Mouse (Mus musculus): ENCODE data around the gene Fam90a1a. TPM values are rescaled to one million over a fixed set of nuclear protein-coding genes. Genes with fewer than 3 reads are reported as not detected.
"Not testable (repeated sequence)": the region's sequence is repeated elsewhere in the genome, so short reads cannot be mapped to it uniquely, and the experiment has no call there.

The Fam90a1a gene
- polyA plus RNA-seq (2014; fragmentation: Nextera tagmentation; extraction: Ambion mirVana): not detected in 2 replicates

- no peak within 1 kb of the TSS for H3K4me3 ChIP-seq (ENCODE audit: low read depth, low read length)
- H3K9me3 ChIP-seq (ENCODE audit: control insufficient read depth, low read length): no peaks in the 10 kb centered on the region
- ATAC-seq (ENCODE audit: insufficient number of reproducible peaks, low FRiP score, low TSS enrichment, low read depth) (no peak), DNase-seq (ENCODE audit: low spot score) (no peak)
- no peaks in the 10 kb centered on the region for H3K4me1 ChIP-seq (ENCODE audit: control insufficient read depth, insufficient read depth, low read length)
- H3K27ac ChIP-seq (replicated peaks; ENCODE audit: low read depth, low read length): no peak within 1 kb of the TSS
- H3K27me3 ChIP-seq (ENCODE audit: control insufficient read depth, insufficient read depth, low read length): no peaks in the 10 kb centered on the region
- H3K9ac ChIP-seq (ENCODE audit: low read length): no peak within 1 kb of the TSS
- H3K36me3 ChIP-seq (ENCODE audit: control insufficient read depth, insufficient read depth, low read length): no peaks in the 10 kb centered on the region
- WGBS: 83% methylated on average over 2 of the region's 2 CpGs
- no peak within 1 kb of the TSS for H3K4me2 ChIP-seq (ENCODE audit: low read depth, severe bottlenecking)
Observed at GRCm38 (mm10) chr8:21958414-21958813, at the start of gene Fam90a1a. TSS of gene Fam90a1a (plus strand) at chr8:21958714.

- no peaks in the 10 kb centered on the region for H3K4me1 ChIP-seq (ENCODE audit: control insufficient read depth, insufficient read depth, low read length)
- H3K36me3 ChIP-seq (ENCODE audit: control insufficient read depth, insufficient read depth, low read length): no peaks in the 10 kb centered on the region
- 7% methylated on average over 1 of the region's 1 CpGs for WGBS
- no peak for ATAC-seq (ENCODE audit: insufficient number of reproducible peaks, low FRiP score, low TSS enrichment, low read depth)
- DNase-seq (ENCODE audit: low spot score): no peak
- no peak overlapping the region for H3K4me3 ChIP-seq (ENCODE audit: low read depth, low read length)
- H3K9ac ChIP-seq (ENCODE audit: low read length): no peak overlapping the region
- no peaks in the 10 kb centered on the region for H3K9me3 ChIP-seq (ENCODE audit: control insufficient read depth, low read length)
- H3K4me2 ChIP-seq (ENCODE audit: low read depth, severe bottlenecking): no peak overlapping the region
- H3K27ac ChIP-seq (replicated peaks; ENCODE audit: low read depth, low read length): no peak overlapping the region
- no peaks in the 10 kb centered on the region for H3K27me3 ChIP-seq (ENCODE audit: control insufficient read depth, insufficient read depth, low read length)
Observed at GRCm38 (mm10) chr8:21911931-21912330, 46.6 kb upstream of the Fam90a1a start.

GRCm38 (mm10) chr8:21912554-21912953 lies 46.0 kb upstream of the Fam90a1a start:
- Histone ChIP-seq H3K36me3 (ENCODE audit: control insufficient read depth, insufficient read depth, low read length) (no peaks in the 10 kb centered on the region), H3K4me1 (ENCODE audit: control insufficient read depth, insufficient read depth, low read length) (no peaks in the 10 kb centered on the region), H3K4me2 (ENCODE audit: low read depth, severe bottlenecking) (no peak overlapping the region), H3K27ac (replicated peaks; ENCODE audit: low read depth, low read length) (no peak overlapping the region), H3K9me3 (ENCODE audit: control insufficient read depth, low read length) (no peaks in the 10 kb centered on the region), H3K4me3 (ENCODE audit: low read depth, low read length) (no peak overlapping the region), H3K27me3 (ENCODE audit: control insufficient read depth, insufficient read depth, low read length) (no peaks in the 10 kb centered on the region), H3K9ac (ENCODE audit: low read length) (no peak overlapping the region)
- DNase-seq (ENCODE audit: low spot score): no peak
- ATAC-seq (ENCODE audit: insufficient number of reproducible peaks, low FRiP score, low TSS enrichment, low read depth): no peak
- 29% methylated on average over 2 of the region's 2 CpGs for WGBS

GRCm38 (mm10) chr8:21915625-21916024 lies 42.9 kb upstream of the Fam90a1a start:
- no peak overlapping the region for H3K4me3 ChIP-seq (ENCODE audit: low read depth, low read length)
- ATAC-seq (ENCODE audit: insufficient number of reproducible peaks, low FRiP score, low TSS enrichment, low read depth) (no peak), DNase-seq (ENCODE audit: low spot score) (no peak)
- 86% methylated on average over 3 of the region's 3 CpGs for whole genome bisulfite sequencing
- H3K27me3 ChIP-seq (ENCODE audit: control insufficient read depth, insufficient read depth, low read length): no peaks in the 10 kb centered on the region
- H3K36me3 ChIP-seq (ENCODE audit: control insufficient read depth, insufficient read depth, low read length): no peaks in the 10 kb centered on the region
- no peak overlapping the region for H3K27ac ChIP-seq (replicated peaks; ENCODE audit: low read depth, low read length)
- no peaks in the 10 kb centered on the region for H3K4me1 ChIP-seq (ENCODE audit: control insufficient read depth, insufficient read depth, low read length)
- no peak overlapping the region for H3K4me2 ChIP-seq (ENCODE audit: low read depth, severe bottlenecking)
- H3K9me3 ChIP-seq (ENCODE audit: control insufficient read depth, low read length): no peaks in the 10 kb centered on the region
- H3K9ac ChIP-seq (ENCODE audit: low read length): no peak overlapping the region

GRCm38 (mm10) chr8:21930754-21931153 lies 27.8 kb upstream of the Fam90a1a start:
- not testable (repeated sequence) for H3K9me3 ChIP-seq (ENCODE audit: control insufficient read depth, low read length); H3K4me1 ChIP-seq (ENCODE audit: control insufficient read depth, insufficient read depth, low read length); H3K4me3 ChIP-seq (ENCODE audit: low read depth, low read length); H3K27ac ChIP-seq (replicated peaks; ENCODE audit: low read depth, low read length); H3K9ac ChIP-seq (ENCODE audit: low read length); ATAC-seq (ENCODE audit: insufficient number of reproducible peaks, low FRiP score, low TSS enrichment, low read depth); H3K36me3 ChIP-seq (ENCODE audit: control insufficient read depth, insufficient read depth, low read length); H3K4me2 ChIP-seq (ENCODE audit: low read depth, severe bottlenecking); H3K27me3 ChIP-seq (ENCODE audit: control insufficient read depth, insufficient read depth, low read length); DNase-seq (ENCODE audit: low spot score)
- WGBS: 86% methylated on average over 3 of the region's 3 CpGs

GRCm38 (mm10) chr8:21932610-21933009 lies 25.9 kb upstream of the Fam90a1a start, which contains the start of gene Defb15:
TSS of gene Defb15 (minus strand) at chr8:21932710.
- no peak for DNase-seq (ENCODE audit: low spot score)
- no peaks in the 10 kb centered on the region for H3K9me3 ChIP-seq (ENCODE audit: control insufficient read depth, low read length)

GRCm38 (mm10) chr8:21938052-21938451 lies 20.5 kb upstream of the Fam90a1a start, which contains the start of gene Defb35:
TSS of gene Defb35 (plus strand) at chr8:21938352.
- H3K4me3 ChIP-seq (ENCODE audit: low read depth, low read length); H3K36me3 ChIP-seq (ENCODE audit: control insufficient read depth, insufficient read depth, low read length); H3K27me3 ChIP-seq (ENCODE audit: control insufficient read depth, insufficient read depth, low read length); ATAC-seq (ENCODE audit: insufficient number of reproducible peaks, low FRiP score, low TSS enrichment, low read depth); H3K4me1 ChIP-seq (ENCODE audit: control insufficient read depth, insufficient read depth, low read length); H3K4me2 ChIP-seq (ENCODE audit: low read depth, severe bottlenecking); H3K9ac ChIP-seq (ENCODE audit: low read length); H3K9me3 ChIP-seq (ENCODE audit: control insufficient read depth, low read length); DNase-seq (ENCODE audit: low spot score); H3K27ac ChIP-seq (replicated peaks; ENCODE audit: low read depth, low read length): not testable (repeated sequence)
- 88% methylated on average over 4 of the region's 4 CpGs for WGBS

More at GRCm38 (mm10) chr8:21932610-21933009, 25.9 kb upstream of the Fam90a1a start, which contains the start of gene Defb15:
- Histone ChIP-seq H3K27me3 (ENCODE audit: control insufficient read depth, insufficient read depth, low read length) (no peaks in the 10 kb centered on the region), H3K4me3 (ENCODE audit: low read depth, low read length) (no peak within 1 kb of the TSS), H3K4me2 (ENCODE audit: low read depth, severe bottlenecking) (no peak within 1 kb of the TSS), H3K4me1 (ENCODE audit: control insufficient read depth, insufficient read depth, low read length) (no peaks in the 10 kb centered on the region), H3K36me3 (ENCODE audit: control insufficient read depth, insufficient read depth, low read length) (no peaks in the 10 kb centered on the region), H3K9ac (ENCODE audit: low read length) (no peak within 1 kb of the TSS), H3K27ac (replicated peaks; ENCODE audit: low read depth, low read length) (no peak within 1 kb of the TSS)
- ATAC-seq (ENCODE audit: insufficient number of reproducible peaks, low FRiP score, low TSS enrichment, low read depth): no peak
- WGBS: 87% methylated on average over 6 of the region's 6 CpGs

GRCm38 (mm10) chr8:21946462-21946861 lies 12.1 kb upstream of the Fam90a1a start, which contains the start of gene Defb13:
TSS of gene Defb13 (plus strand) at chr8:21946762.
- no peaks in the 10 kb centered on the region for H3K36me3 ChIP-seq (ENCODE audit: control insufficient read depth, insufficient read depth, low read length)
- WGBS: 84% methylated on average over 6 of the region's 6 CpGs
- H3K4me2 ChIP-seq (ENCODE audit: low read depth, severe bottlenecking): no peak within 1 kb of the TSS
- ATAC-seq (ENCODE audit: insufficient number of reproducible peaks, low FRiP score, low TSS enrichment, low read depth): no peak
- no peak for DNase-seq (ENCODE audit: low spot score)
- H3K27ac ChIP-seq (replicated peaks; ENCODE audit: low read depth, low read length): no peak within 1 kb of the TSS
- H3K9me3 ChIP-seq (ENCODE audit: control insufficient read depth, low read length): no peaks in the 10 kb centered on the region
- H3K27me3 ChIP-seq (ENCODE audit: control insufficient read depth, insufficient read depth, low read length): no peaks in the 10 kb centered on the region
- no peak within 1 kb of the TSS for H3K4me3 ChIP-seq (ENCODE audit: low read depth, low read length)
- no peak within 1 kb of the TSS for H3K9ac ChIP-seq (ENCODE audit: low read length)
- H3K4me1 ChIP-seq (ENCODE audit: control insufficient read depth, insufficient read depth, low read length): no peaks in the 10 kb centered on the region

Data from limb, embryonic 11.5 days (tissue).